Mouse (Mus musculus) 3134 (cell line): ENCODE data around the gene Tmem175.
A peak's percentile ranks its signal among the peaks of the same experiment; 100 is the strongest.

Source experiments
- DNase-seq: peaks from one replicate; pipeline ENCODE4 v3.0.0-alpha.2; 2011; ENCODE audit warnings: low spot score; ENCODE audit not compliant: insufficient read length; ENCODE audit errors: extremely low read depth

The Tmem175 gene

GRCm38 (mm10) chr5:108651823-108652222 is 22.3 kb downstream of the Tmem175 start:
- DNase-seq, result no peak

- no peak for DNase-seq
These were observed 23.8 kb downstream of the Tmem175 start for GRCm38 (mm10) chr5:108653341-108653740.

DNA sequence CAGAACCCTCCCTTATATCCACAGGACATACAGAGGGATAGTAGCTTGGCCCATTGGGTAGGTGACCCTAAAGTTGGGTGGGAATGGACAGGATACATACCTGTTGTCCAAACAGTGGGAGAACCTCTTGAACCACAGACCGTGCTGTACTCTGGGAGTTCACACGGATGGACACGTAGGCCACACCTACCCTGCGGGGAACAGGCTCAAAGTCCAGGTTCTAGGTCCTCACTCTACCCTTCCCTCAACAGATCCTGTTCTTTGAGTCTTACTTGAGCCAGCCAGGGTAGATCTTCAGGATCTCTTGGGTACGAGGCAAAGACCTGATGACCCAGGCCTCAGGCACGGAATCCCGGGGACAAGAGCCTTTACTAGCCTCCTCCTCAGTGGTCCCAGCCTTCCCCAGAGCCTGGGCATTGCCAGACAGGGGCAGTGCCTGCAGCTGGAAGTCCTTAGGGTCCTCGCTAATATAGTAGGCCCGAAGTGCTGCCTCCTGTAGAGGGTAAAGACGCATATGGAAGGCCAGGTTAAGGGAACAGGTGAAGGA is 24.9 kb downstream of the Tmem175 start:
- DNase-seq, result no peak

DNA sequence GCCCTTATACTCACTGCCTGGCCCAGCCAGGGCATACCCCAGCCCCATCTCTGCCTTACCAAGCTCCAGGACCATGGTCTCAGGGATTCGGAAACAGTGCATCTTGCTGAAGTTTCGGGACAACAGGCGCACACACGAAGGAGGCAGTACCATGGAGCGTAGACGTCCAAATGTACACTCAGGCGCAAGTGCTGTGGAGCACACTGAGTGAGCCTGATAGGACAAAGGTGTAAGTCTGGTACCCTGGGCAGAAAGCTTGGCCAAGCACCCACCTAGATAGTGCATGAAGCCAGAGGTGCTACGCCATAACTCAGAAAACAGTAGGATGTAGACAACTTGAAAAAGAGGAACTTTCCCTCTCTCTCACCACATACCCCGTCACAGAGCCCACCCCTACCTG is 25.8 kb downstream of the Tmem175 start:
- DNase-seq, result no peak

DNA sequence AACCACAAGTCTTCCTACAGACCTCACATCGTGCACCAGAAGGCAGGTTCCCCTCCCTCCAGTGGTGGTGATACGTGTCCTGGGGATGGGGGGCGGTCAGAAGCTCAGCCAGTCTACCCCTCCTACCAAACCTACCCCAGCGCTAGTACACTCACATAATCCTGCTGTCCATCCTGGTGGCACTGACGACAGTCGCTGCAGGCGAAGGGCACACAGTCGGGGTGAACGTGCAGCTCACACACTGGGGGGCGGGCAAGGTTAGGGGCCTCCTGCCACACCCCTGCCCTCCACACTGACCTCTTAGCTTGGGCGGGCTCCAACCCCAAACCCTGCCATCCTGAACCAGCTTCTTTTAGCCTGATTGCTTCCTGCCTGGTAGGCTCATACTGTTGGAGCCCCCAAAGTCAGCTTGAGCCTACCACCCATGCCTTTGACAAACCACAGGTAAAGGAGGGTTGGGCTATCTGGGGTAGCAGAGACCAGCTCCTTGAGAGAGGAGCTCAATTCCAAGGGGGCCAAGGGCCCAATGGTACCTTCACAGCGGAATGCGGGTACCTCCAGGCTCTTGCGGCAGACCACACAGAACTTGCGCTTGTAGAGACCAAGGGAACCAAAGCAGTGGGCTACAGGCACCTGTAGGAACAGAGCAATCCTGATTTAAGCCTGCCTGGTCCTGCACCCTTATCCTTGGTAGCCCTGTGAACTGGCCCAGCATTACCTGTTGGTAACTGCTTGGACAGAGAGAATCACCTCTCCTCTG is 26.5 kb downstream of the Tmem175 start:
- no peak for DNase-seq

GRCm38 (mm10) chr5:108657406-108657805 is 27.8 kb downstream of the Tmem175 start:
- DNase-seq, result no peak

GRCm38 (mm10) chr5:108658611-108659010 is 29.0 kb downstream of the Tmem175 start:
- DNase-seq, result no peak

GRCm38 (mm10) chr5:108659698-108660631 is 30.4 kb downstream of the Tmem175 start, which contains the start of gene Idua:
Gene Idua (plus strand): TSS chr5:108660331.
- no peak for DNase-seq

GRCm38 (mm10) chr5:108660632-108661268 is 31.2 kb downstream of the Tmem175 start:
- DNase-seq, result peak; percentile 87

DNA sequence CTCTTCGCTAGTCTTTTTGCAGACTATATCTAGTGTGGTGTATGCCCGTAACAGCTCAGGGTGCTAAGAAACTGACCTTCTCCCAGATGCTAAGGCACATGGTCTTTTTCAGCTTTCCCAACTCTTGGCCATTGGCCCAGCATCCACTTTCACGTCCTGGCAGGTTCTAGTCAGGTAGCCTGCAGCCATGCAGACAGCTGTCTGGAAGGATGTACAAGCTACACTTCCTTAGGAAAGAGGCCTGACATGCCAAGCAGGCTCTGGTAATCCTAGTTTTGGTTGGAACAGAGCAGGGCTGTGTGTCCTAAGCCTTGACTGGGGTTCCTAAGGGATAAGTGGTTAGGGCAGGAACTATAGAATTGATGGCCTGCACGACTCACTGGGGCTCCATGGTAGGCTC is 33.2 kb downstream of the Tmem175 start:
- no peak for DNase-seq

DNA sequence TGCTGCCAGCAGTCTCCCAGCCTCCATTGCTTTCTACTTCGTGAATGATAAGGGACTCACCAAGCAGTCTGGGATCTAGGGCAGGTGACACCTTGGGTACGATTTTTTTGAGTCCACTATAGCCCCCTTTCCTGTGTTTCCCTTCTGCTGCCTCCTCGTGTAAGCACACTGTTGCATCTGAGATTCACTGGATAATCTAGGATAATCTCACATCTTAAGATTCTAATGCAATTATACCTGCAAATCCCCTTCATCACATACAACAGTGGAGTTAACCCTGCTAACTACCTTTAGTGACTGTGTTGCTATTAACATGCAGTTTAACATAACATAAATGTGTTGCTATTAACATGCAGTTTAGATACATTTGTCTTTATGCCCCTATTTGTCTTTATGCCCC is 35.5 kb downstream of the Tmem175 start:
- DNase-seq, result no peak

GRCm38 (mm10) chr5:108667370-108667769 is 37.8 kb downstream of the Tmem175 start:
- no peak for DNase-seq

GRCm38 (mm10) chr5:108668387-108668932 is 38.9 kb downstream of the Tmem175 start:
- no peak for DNase-seq

GRCm38 (mm10) chr5:108668977-108669936 is 39.7 kb downstream of the Tmem175 start, which contains the start of gene Dgkq:
Gene Dgkq (minus strand): TSS chr5:108669672.
- DNase-seq, result peak; percentile 86

GRCm38 (mm10) chr5:108669986-108670385 is 40.4 kb downstream of the Tmem175 start:
- DNase-seq, result no peak

GRCm38 (mm10) chr5:108670785-108671184 is 41.2 kb downstream of the Tmem175 start:
- DNase-seq, result no peak

DNA sequence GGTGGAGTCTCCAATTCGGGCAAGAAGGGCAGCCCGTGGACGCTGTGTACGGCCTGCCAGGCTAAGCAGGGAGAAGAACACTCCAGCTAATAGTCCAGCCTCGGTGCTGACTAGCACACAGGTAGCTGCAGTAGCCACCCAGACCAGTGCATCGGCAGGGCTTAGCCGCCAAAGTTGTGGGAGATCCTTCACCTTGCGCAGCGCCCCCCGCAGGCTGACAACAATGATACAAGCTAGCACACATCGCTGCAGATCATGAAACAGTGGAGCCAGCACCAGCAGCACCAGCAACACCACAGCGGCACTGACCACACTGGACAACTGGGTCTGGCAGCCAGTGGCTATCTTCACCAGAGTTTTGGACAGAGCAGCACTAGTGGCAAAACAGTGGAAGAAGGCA is 42.2 kb downstream of the Tmem175 start:
- DNase-seq, result no peak

DNA sequence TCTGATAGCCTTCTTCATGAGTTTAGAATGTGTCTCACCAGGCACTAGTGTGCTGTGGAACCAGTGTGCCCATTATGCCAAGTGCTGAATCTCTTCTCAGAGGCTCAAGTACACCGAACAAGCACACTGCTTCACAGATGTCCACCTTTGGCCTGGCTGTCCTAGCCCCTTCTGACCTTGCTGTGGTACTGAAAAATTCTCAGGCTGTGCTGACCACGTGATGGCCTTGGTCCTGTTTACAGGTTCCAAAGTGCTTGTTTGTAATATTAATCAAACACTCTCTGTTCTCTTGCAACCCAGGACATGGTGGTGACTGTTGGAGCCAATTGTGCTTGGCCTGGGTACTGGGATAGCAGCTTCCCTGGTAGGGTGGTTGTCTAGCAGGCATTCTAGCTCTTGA is 45.1 kb downstream of the Tmem175 start:
- DNase-seq, result no peak

GRCm38 (mm10) chr5:108675251-108675816 is 45.8 kb downstream of the Tmem175 start, which contains the start of gene Slc26a1:
Gene Slc26a1 (minus strand): TSS chr5:108675569.
- no peak for DNase-seq
